Mouse (Mus musculus) MEL (cell line): ENCODE results near the gene Cerk. TPM values are rescaled to one million over a fixed set of nuclear protein-coding genes. Genes with fewer than 3 reads are reported as not detected.
"Not testable (repeated sequence)": the region's sequence is repeated elsewhere in the genome, so short reads cannot be mapped to it uniquely, and the experiment has no call there.

Source experiments
- DNase-seq: peaks from one replicate; pipeline ENCODE4 v3.0.0; 2011; ENCODE audit warnings: low read depth, low spot score
- H3K27ac ChIP-seq: 2 replicates; pipeline ENCODE4 v1.5.1; 2012; ENCODE audit warnings: low read depth, mild to moderate bottlenecking, control low read depth, low read length, moderate library complexity; ENCODE audit not compliant: control insufficient read depth
- H3K27me3 ChIP-seq, 2 experiments: fragments of 150-350 bp in 1 of 2; sonication (generic) in 1 of 2; 2 replicates each; pipeline ENCODE4 v1.6.1; 2012; ENCODE audit warnings: low read length in 2 of 2, mild to moderate bottlenecking in 2 of 2, improper control_type of control experiment in 1 of 2, moderate library complexity in 1 of 2; ENCODE audit not compliant: insufficient read depth in 2 of 2, control insufficient read depth in 1 of 2
- H3K36me3 ChIP-seq, 2 experiments: 2 replicates each; pipeline ENCODE4 v1.6.1; 2012 to 2014; ENCODE audit warnings: low read length in 2 of 2, improper control_type of control experiment in 1 of 2, inconsistent platforms in 1 of 2, mild to moderate bottlenecking in 1 of 2; ENCODE audit not compliant: insufficient read depth in 2 of 2, control insufficient read depth in 1 of 2
- H3K4me1 ChIP-seq, 2 experiments: fragments of 150-350 bp in 1 of 2; sonication (generic) in 1 of 2; 2 replicates each; pipeline ENCODE4 v1.6.1; 2012; ENCODE audit warnings: low read length in 2 of 2, improper control_type of control experiment in 1 of 2, mild to moderate bottlenecking in 1 of 2; ENCODE audit not compliant: insufficient read depth in 2 of 2, control insufficient read depth in 1 of 2
- H3K4me3 ChIP-seq, 2 experiments: fragments of 150-350 bp in 1 of 2; sonication (generic) in 1 of 2; 2 replicates each; pipeline ENCODE4 v1.5.1; 2012; ENCODE audit warnings: low read depth in 2 of 2, low read length in 2 of 2, mild to moderate bottlenecking in 2 of 2, moderate library complexity in 2 of 2, control low read depth in 1 of 2, improper control_type of control experiment in 1 of 2; ENCODE audit not compliant: control insufficient read depth in 1 of 2, insufficient read depth in 1 of 2
- H3K79me2 ChIP-seq: 2 replicates; pipeline ENCODE4 v1.6.1; 2012; ENCODE audit warnings: mild to moderate bottlenecking, low read length, moderate library complexity; ENCODE audit not compliant: control insufficient read depth, poor library complexity, insufficient read depth
- H3K9ac ChIP-seq: 2 replicates; pipeline ENCODE4 v1.6.1; 2012; ENCODE audit warnings: low read depth, mild to moderate bottlenecking, control low read depth, low read length, moderate library complexity; ENCODE audit not compliant: control insufficient read depth, poor library complexity, severe bottlenecking
- H3K9me3 ChIP-seq: fragments of 150-350 bp; sonication (generic); replicated peaks from 2 replicates; pipeline ENCODE4 v1.6.1; 2012; ENCODE audit warnings: mild to moderate bottlenecking, low read length, improper control_type of control experiment, moderate library complexity; ENCODE audit not compliant: insufficient read depth
- CHD1 ChIP-seq: IDR thresholded peaks from 2 replicates; pipeline ENCODE4 v1.6.1; 2012; ENCODE audit warnings: low read depth, mild to moderate bottlenecking, inconsistent platforms, low read length, improper control_type of control experiment
- CHD2 ChIP-seq: IDR thresholded peaks from 2 replicates; pipeline ENCODE4 v1.6.1; 2011; ENCODE audit warnings: low read length, improper control_type of control experiment
- CTCF ChIP-seq, 3 experiments: IDR thresholded peaks in 2 of 3; conservative IDR thresholded peaks in 1 of 3; 2 replicates each; pipeline ENCODE4 v1.5.1; 2011 to 2012; ENCODE audit warnings: low read length in 3 of 3, low read depth in 2 of 3, mild to moderate bottlenecking in 2 of 3, improper control_type of control experiment in 1 of 3, inconsistent platforms in 1 of 3, mixed read lengths in 1 of 3, moderate library complexity in 1 of 3; ENCODE audit not compliant: control insufficient read depth in 1 of 3, insufficient read depth in 1 of 3, poor library complexity in 1 of 3, severe bottlenecking in 1 of 3
- E2F4 ChIP-seq: IDR thresholded peaks from 2 replicates; pipeline ENCODE4 v1.6.1; 2011; ENCODE audit warnings: low read depth, low read length, improper control_type of control experiment, borderline replicate concordance
- GATA1 ChIP-seq: IDR thresholded peaks from 2 replicates; pipeline ENCODE4 v1.6.1; 2011; ENCODE audit warnings: low read depth, low read length, improper control_type of control experiment
- JUND ChIP-seq: IDR thresholded peaks from 2 replicates; pipeline ENCODE4 v1.6.1; 2011; ENCODE audit warnings: low read depth, mild to moderate bottlenecking, improper control_type of control experiment, low read length
- KAT2A ChIP-seq: conservative IDR thresholded peaks from 2 replicates; pipeline ENCODE4 v1.6.1; 2012; ENCODE audit warnings: low read depth, low read length, improper control_type of control experiment, inconsistent platforms
- MAFK ChIP-seq: IDR thresholded peaks from 2 replicates; pipeline ENCODE4 v1.6.1; 2011; ENCODE audit warnings: low read depth, mild to moderate bottlenecking, low read length, improper control_type of control experiment, borderline replicate concordance
- MEF2A ChIP-seq: IDR thresholded peaks from 2 replicates; pipeline ENCODE4 v1.6.1; 2014; ENCODE audit warnings: low read depth, mild to moderate bottlenecking, inconsistent platforms, low read length, improper control_type of control experiment; ENCODE audit not compliant: poor library complexity, insufficient replicate concordance, severe bottlenecking; ENCODE audit errors: extremely low read depth
- MXI1 ChIP-seq: IDR thresholded peaks from 2 replicates; pipeline ENCODE4 v1.6.1; 2011; ENCODE audit warnings: mild to moderate bottlenecking, low read depth, low read length, improper control_type of control experiment
- MYC ChIP-seq: IDR thresholded peaks from 2 replicates; pipeline ENCODE4 v1.6.1; 2011; ENCODE audit warnings: low read depth, mild to moderate bottlenecking, low read length, improper control_type of control experiment, moderate library complexity
- NRF1 ChIP-seq: IDR thresholded peaks from 2 replicates; pipeline ENCODE4 v1.6.1; 2014; ENCODE audit warnings: low read depth, mild to moderate bottlenecking, inconsistent platforms, low read length, improper control_type of control experiment, moderate library complexity; ENCODE audit not compliant: poor library complexity, insufficient read depth, severe bottlenecking
- POLR2A ChIP-seq, 2 experiments: IDR thresholded peaks; 2 replicates each; pipeline ENCODE4 v1.6.1; 2011 to 2012; ENCODE audit warnings: low read length in 2 of 2, mild to moderate bottlenecking in 2 of 2, control low read depth in 1 of 2, improper control_type of control experiment in 1 of 2, low read depth in 1 of 2, moderate library complexity in 1 of 2; ENCODE audit not compliant: control insufficient read depth in 1 of 2, insufficient read depth in 1 of 2, poor library complexity in 1 of 2
- POLR2AphosphoS2 ChIP-seq: IDR thresholded peaks from 2 replicates; pipeline ENCODE4 v1.6.1; 2011; ENCODE audit warnings: low read length, improper control_type of control experiment
- RAD21 ChIP-seq: IDR thresholded peaks from 2 replicates; pipeline ENCODE4 v1.6.1; 2011; ENCODE audit warnings: mild to moderate bottlenecking, low read depth, low read length, improper control_type of control experiment
- TAL1 ChIP-seq: IDR thresholded peaks from 2 replicates; pipeline ENCODE4 v1.6.1; 2012; ENCODE audit warnings: mild to moderate bottlenecking, inconsistent platforms, low read length, moderate library complexity, mixed read lengths
- TCF12 ChIP-seq: IDR thresholded peaks from 2 replicates; pipeline ENCODE4 v1.6.1; 2014; ENCODE audit warnings: low read depth, mild to moderate bottlenecking, inconsistent platforms, low read length, improper control_type of control experiment, moderate library complexity
- UBTF ChIP-seq: IDR thresholded peaks from 2 replicates; pipeline ENCODE4 v1.6.1; 2012; ENCODE audit warnings: low read depth, mild to moderate bottlenecking, inconsistent platforms, low read length, improper control_type of control experiment, moderate library complexity, borderline replicate concordance; ENCODE audit not compliant: insufficient read depth
- USF1 ChIP-seq: IDR thresholded peaks from 2 replicates; pipeline ENCODE4 v1.6.1; 2014; ENCODE audit warnings: low read depth, mild to moderate bottlenecking, inconsistent platforms, low read length, improper control_type of control experiment, moderate library complexity
- ZC3H11A ChIP-seq: IDR thresholded peaks from 2 replicates; pipeline ENCODE4 v1.6.1; 2012; ENCODE audit warnings: low read depth, mild to moderate bottlenecking, inconsistent platforms, low read length, improper control_type of control experiment
- polyA plus RNA-seq, 2 experiments: library from polyadenylated mRNA; stranded (reverse) in 1 of 2; unstranded in 1 of 2; fragments of >175 nt in 1 of 2; fragments of >200 nt in 1 of 2; gene quantifications; 2 replicates each; pipeline versions ENCODE4 v1.2.1 to v1.2.4; 2012; ENCODE audit warnings: low replicate concordance in 2 of 2, low read depth in 1 of 2; ENCODE audit not compliant: insufficient read length in 2 of 2, insufficient read depth in 1 of 2, missing spikeins in 1 of 2
- total RNA-seq: library from RNA; depleted of rRNA; stranded (reverse); fragments of 300-350 nt; gene quantifications from 2 replicates; pipeline ENCODE4 v1.2.3, GENCODE M21; 2012

Cerk gene
- total and polyA plus RNA-seq, 3 experiments: 4.1 to 9.5 TPM; not detected in 1

DNA sequence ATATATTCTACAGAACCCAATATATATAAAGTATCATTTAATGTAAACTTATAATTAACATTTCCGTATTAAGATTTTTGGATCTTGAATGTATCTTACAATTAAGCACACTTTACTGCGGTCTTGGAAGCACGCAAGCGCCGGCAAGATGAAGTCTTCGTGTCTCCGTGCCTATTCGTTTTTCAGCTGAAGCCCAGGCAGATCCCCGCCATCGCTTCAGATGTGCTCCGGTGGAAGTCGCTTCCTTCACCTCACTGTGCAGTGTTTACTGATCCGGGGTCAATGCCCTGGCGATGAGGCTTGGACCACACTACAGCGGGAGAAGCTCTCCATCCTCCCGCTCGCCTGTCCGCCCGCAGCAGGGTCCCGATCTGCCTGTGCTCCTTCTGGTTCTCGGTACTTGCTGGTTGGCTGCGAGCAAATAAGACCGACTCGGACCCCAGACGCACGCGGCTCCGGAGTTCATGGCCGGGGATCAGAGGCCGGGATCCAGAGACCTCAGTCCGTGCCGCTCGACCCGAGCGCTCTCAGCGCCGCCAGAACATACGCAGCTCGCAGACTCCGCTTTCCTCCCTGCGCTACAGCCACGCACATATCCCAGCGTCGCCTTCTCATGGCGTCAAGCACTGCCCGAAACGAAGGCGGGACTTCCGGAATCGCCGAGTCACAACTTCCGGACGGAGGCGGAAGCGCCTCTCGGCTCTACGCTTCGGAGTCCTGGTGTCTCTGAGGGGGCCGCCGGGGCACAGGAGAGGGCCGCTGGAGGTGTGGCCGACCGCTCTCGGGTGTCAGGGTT, 28.0 kb upstream of the Cerk start, which contains the start of gene Tbc1d22a (continued):
- TF ChIP-seq POLR2A (IDR thresholded peaks at IDR 0.05; ENCODE audit: control insufficient read depth in 1 of 2, insufficient read depth in 1 of 2, low read depth in 1 of 2, low read length in 2 of 2, poor library complexity in 1 of 2): peak; percentile 78 to 90; a peak in 3 of 4 replicates
- no peak for TF ChIP-seq CTCF (IDR thresholded peaks at IDR 0.05 in 2 of 3, conservative IDR thresholded peaks at IDR 0.05 in 1 of 3; ENCODE audit: control insufficient read depth in 1 of 3, insufficient read depth in 1 of 3, low read depth in 2 of 3, low read length in 3 of 3, poor library complexity in 1 of 3, severe bottlenecking in 1 of 3)
- TF ChIP-seq UBTF: no peak
- no peak for TF ChIP-seq MAFK
- TF ChIP-seq TCF12: peak; percentile 66; the same call in 1 of the 2 replicates
- no peak for TF ChIP-seq JUND
- no peak for TF ChIP-seq CHD2
- peak; percentile 73 for TF ChIP-seq NRF1
- TF ChIP-seq MEF2A: no peak
- TF ChIP-seq RAD21: no peak
- no peak for TF ChIP-seq USF1
- no peak for TF ChIP-seq CHD1
- peak; percentile 98 for TF ChIP-seq MXI1
- peak; percentile 90 for TF ChIP-seq POLR2AphosphoS2
- TF ChIP-seq ZC3H11A: no peak

DNA sequence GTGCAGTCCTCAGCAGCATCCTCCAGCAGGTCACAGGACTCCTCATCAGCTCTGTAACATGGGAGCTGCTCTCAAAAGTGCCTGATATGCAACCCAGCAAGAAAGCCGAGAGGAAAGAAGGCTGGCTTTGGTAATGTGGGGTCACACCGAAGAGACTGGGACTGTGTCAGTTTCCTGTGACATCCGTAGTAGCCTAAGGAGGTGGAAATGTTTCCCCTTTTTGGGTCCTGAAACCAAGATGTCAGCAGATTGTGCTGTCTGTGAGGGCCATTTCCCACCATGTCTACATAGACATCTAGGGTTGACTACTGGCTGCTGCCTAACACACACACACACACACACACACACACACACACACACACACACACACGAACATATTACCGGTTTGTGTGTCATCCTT, 26.3 kb upstream of the Cerk start:
- H3K4me1 ChIP-seq, H3K27ac ChIP-seq, H3K36me3 ChIP-seq, H3K27me3 ChIP-seq, H3K9ac ChIP-seq, H3K9me3 ChIP-seq, H3K4me3 ChIP-seq, DNase-seq: not testable (repeated sequence)
- H3K79me2 ChIP-seq: peaks cover 30% of the 10 kb centered on the region

DNA sequence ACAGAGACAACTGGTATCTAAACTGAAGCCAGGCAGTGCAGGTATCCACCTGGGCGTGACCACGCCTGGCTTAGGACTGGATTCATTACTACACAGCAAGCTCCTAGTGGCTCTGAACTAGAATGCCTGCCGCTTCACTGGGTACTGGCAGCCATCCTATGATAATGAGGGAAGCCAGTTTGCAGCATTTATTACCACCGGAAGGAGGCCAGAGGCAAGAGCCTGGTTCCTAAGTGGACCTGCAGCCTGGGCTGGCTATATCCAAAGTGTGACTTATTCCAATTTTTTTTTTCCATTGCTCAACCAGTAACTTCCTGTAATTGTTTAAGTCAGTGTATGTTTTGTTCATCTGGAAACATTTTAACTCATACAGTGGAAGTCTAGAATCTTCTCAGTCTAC, 20.4 kb upstream of the Cerk start:
- Histone ChIP-seq H3K36me3 (peaks cover 0 to 9% of the 10 kb centered on the region in 2 experiments; a peak in 2 of 4 replicates), H3K9me3 (no peaks in the 10 kb centered on the region), H3K27ac (no peak overlapping the region), H3K4me3 (no peak overlapping the region), H3K4me1 (peaks cover 3 to 33% of the 10 kb centered on the region in 2 experiments), H3K27me3 (no peaks in the 10 kb centered on the region), H3K9ac (no peak overlapping the region), H3K79me2 (peaks cover under 1% of the 10 kb centered on the region; the same call in 1 of the 2 replicates)
- TF ChIP-seq MXI1: no peak
- no peak for TF ChIP-seq MYC
- no peak for TF ChIP-seq KAT2A
- no peak for TF ChIP-seq E2F4
- no peak for TF ChIP-seq CHD2
- TF ChIP-seq GATA1: no peak
- no peak for TF ChIP-seq TAL1
- DNase-seq: no peak
